Mouse (Mus musculus) kidney, embryonic 14.5 days (tissue): ENCODE measurements at regions not wholly inside any gene's neighbourhood (a gene's known extent, or its start where the extent isn't known, plus 50 kb on each side); places are given as distances from the start of the nearest gene placed in this dataset.

ENCODE experiments used
- ATAC-seq: fragments of 200-750 bp; cut with Nextera tagmentation; 2 replicates; pipeline ENCODE4 v1.8.0; 2017; ENCODE audit warnings: moderate number of reproducible peaks, mild to moderate bottlenecking, moderate TSS enrichment, moderate library complexity; ENCODE audit not compliant: low FRiP score, low TSS enrichment
- H3K27ac ChIP-seq: fragments of 300-500 bp; sonication (generic); 2 replicates; pipeline ENCODE4 v1.5.1; 2014; ENCODE audit warnings: low read depth, mild to moderate bottlenecking, low read length, moderate library complexity, mixed read lengths
- H3K27me3 ChIP-seq: fragments of 300-500 bp; sonication (generic); 2 replicates; pipeline ENCODE4 v1.6.1; 2014; ENCODE audit warnings: mild to moderate bottlenecking, low read length; ENCODE audit not compliant: control insufficient read depth, insufficient read depth
- H3K36me3 ChIP-seq: fragments of 300-500 bp; sonication (generic); 2 replicates; pipeline ENCODE4 v1.6.1; 2014; ENCODE audit warnings: low read length, mixed read lengths; ENCODE audit not compliant: control insufficient read depth, insufficient read depth
- H3K4me1 ChIP-seq: fragments of 300-500 bp; sonication (generic); 2 replicates; pipeline ENCODE4 v1.6.1; 2014; ENCODE audit warnings: low read length, mixed read lengths; ENCODE audit not compliant: control insufficient read depth, insufficient read depth
- H3K4me2 ChIP-seq: fragments of 300-500 bp; sonication (generic); replicated peaks from 2 replicates; pipeline ENCODE4 v1.6.1; 2014; ENCODE audit warnings: low read depth, mild to moderate bottlenecking, low read length
- H3K4me3 ChIP-seq: fragments of 300-500 bp; sonication (generic); 2 replicates; pipeline ENCODE4 v1.5.1; 2014; ENCODE audit warnings: mild to moderate bottlenecking, low read length
- H3K9ac ChIP-seq: fragments of 300-500 bp; sonication (generic); 2 replicates; pipeline ENCODE4 v1.6.1; 2014; ENCODE audit warnings: low read depth, mild to moderate bottlenecking, low read length, moderate library complexity
- H3K9me3 ChIP-seq: fragments of 300-500 bp; sonication (generic); 2 replicates; pipeline ENCODE4 v1.6.1; 2016; ENCODE audit warnings: low read length; ENCODE audit not compliant: control insufficient read depth
- WGBS: fragments of 180-500 bp; shearing (Covaris S2); extraction: QIAGEN DNeasy Blood & Tissue Kit; methylation state at CpG from one replicate; pipeline ENCODE4 v1.1.7; 2014; 5-methylcytosine and 5-hydroxymethylcytosine counted together

- 6% methylated on average over 1 of the region's 1 CpGs for WGBS
- no peak for ATAC-seq
- H3K27me3 ChIP-seq = no peaks in the 10 kb centered on the region
- H3K36me3 ChIP-seq = no peaks in the 10 kb centered on the region
- H3K4me2 ChIP-seq = no peak overlapping the region
- no peak overlapping the region for H3K27ac ChIP-seq
- H3K4me1 ChIP-seq = no peaks in the 10 kb centered on the region
- no peaks in the 10 kb centered on the region for H3K9me3 ChIP-seq
- H3K4me3 ChIP-seq = no peak overlapping the region
- no peak overlapping the region for H3K9ac ChIP-seq
These were observed 284.4 kb upstream of the Pkdcc start for GRCm38 (mm10) chr17:82930738-82931137.

- H3K27me3 ChIP-seq = no peaks in the 10 kb centered on the region
- H3K27ac ChIP-seq = no peak overlapping the region
- H3K4me3 ChIP-seq = no peak overlapping the region
- H3K4me2 ChIP-seq = no peak overlapping the region
- ATAC-seq = no peak
- no peaks in the 10 kb centered on the region for H3K4me1 ChIP-seq
- WGBS = 67% methylated on average over 4 of the region's 4 CpGs
- no peak overlapping the region for H3K9ac ChIP-seq
- no peaks in the 10 kb centered on the region for H3K9me3 ChIP-seq
- H3K36me3 ChIP-seq = no peaks in the 10 kb centered on the region
These were observed 283.6 kb upstream of the Pkdcc start for GRCm38 (mm10) chr17:82931476-82931875.

GRCm38 (mm10) chr17:82936836-82937235 lies 278.3 kb upstream of the Pkdcc start:
- no peak for ATAC-seq
- H3K27me3 ChIP-seq = no peaks in the 10 kb centered on the region
- H3K4me2 ChIP-seq = no peak overlapping the region
- no peaks in the 10 kb centered on the region for H3K9me3 ChIP-seq
- H3K27ac ChIP-seq = no peak overlapping the region
- no peaks in the 10 kb centered on the region for H3K36me3 ChIP-seq
- whole genome bisulfite sequencing = 87% methylated on average over 3 of the region's 3 CpGs
- no peak overlapping the region for H3K4me3 ChIP-seq
- no peaks in the 10 kb centered on the region for H3K4me1 ChIP-seq
- H3K9ac ChIP-seq = no peak overlapping the region

GRCm38 (mm10) chr17:82946083-82946482 lies 269.0 kb upstream of the Pkdcc start:
- H3K36me3 ChIP-seq = no peaks in the 10 kb centered on the region
- no peak overlapping the region for H3K9ac ChIP-seq
- H3K27me3 ChIP-seq = no peaks in the 10 kb centered on the region
- H3K4me2 ChIP-seq = no peak overlapping the region
- H3K27ac ChIP-seq = no peak overlapping the region
- no peak for ATAC-seq
- WGBS = 47% methylated on average over 4 of the region's 4 CpGs
- no peaks in the 10 kb centered on the region for H3K4me1 ChIP-seq
- no peaks in the 10 kb centered on the region for H3K9me3 ChIP-seq
- no peak overlapping the region for H3K4me3 ChIP-seq

- Histone ChIP-seq H3K9ac (no peak overlapping the region), H3K27ac (no peak overlapping the region), H3K4me3 (no peak overlapping the region), H3K4me2 (no peak overlapping the region), H3K27me3 (no peaks in the 10 kb centered on the region), H3K4me1 (no peaks in the 10 kb centered on the region), H3K9me3 (no peaks in the 10 kb centered on the region; the same call in 1 of the 2 replicates), H3K36me3 (no peaks in the 10 kb centered on the region)
- ATAC-seq = no peak
- WGBS = 78% methylated on average over 4 of the region's 4 CpGs
These were observed 265.3 kb upstream of the Pkdcc start for GRCm38 (mm10) chr17:82949794-82950193.

- Histone ChIP-seq H3K27me3 (no peaks in the 10 kb centered on the region), H3K4me1 (no peaks in the 10 kb centered on the region), H3K36me3 (no peaks in the 10 kb centered on the region), H3K27ac (no peak overlapping the region), H3K4me2 (no peak overlapping the region), H3K9ac (no peak overlapping the region), H3K9me3 (no peaks in the 10 kb centered on the region; the same call in 1 of the 2 replicates), H3K4me3 (no peak overlapping the region)
- WGBS = 90% methylated on average over 14 of the region's 14 CpGs
- ATAC-seq = no peak
These were observed 264.8 kb upstream of the Pkdcc start for GRCm38 (mm10) chr17:82950268-82950667.

- Histone ChIP-seq H3K4me3 (no peak overlapping the region), H3K9me3 (no peaks in the 10 kb centered on the region), H3K4me1 (no peaks in the 10 kb centered on the region), H3K4me2 (no peak overlapping the region), H3K9ac (no peak overlapping the region), H3K27ac (no peak overlapping the region), H3K36me3 (no peaks in the 10 kb centered on the region), H3K27me3 (no peaks in the 10 kb centered on the region)
- WGBS = 37% methylated on average over 4 of the region's 4 CpGs
- peak; percentile 66; the same call in 1 of the 2 replicates for ATAC-seq
These were observed 257.7 kb upstream of the Pkdcc start for GRCm38 (mm10) chr17:82957409-82957808.

- Histone ChIP-seq H3K27ac (no peak overlapping the region), H3K9me3 (no peaks in the 10 kb centered on the region), H3K36me3 (no peaks in the 10 kb centered on the region), H3K4me1 (no peaks in the 10 kb centered on the region), H3K4me2 (no peak overlapping the region), H3K27me3 (no peaks in the 10 kb centered on the region), H3K9ac (no peak overlapping the region), H3K4me3 (no peak overlapping the region)
- WGBS = 75% methylated on average over 3 of the region's 3 CpGs
- no peak for ATAC-seq
These were observed 251.7 kb upstream of the Pkdcc start for GRCm38 (mm10) chr17:82963374-82963773.

- no peak overlapping the region for H3K9ac ChIP-seq
- H3K4me3 ChIP-seq = no peak overlapping the region
- H3K36me3 ChIP-seq = no peaks in the 10 kb centered on the region
- no peaks in the 10 kb centered on the region for H3K4me1 ChIP-seq
- no peak overlapping the region for H3K27ac ChIP-seq
- no peak overlapping the region for H3K4me2 ChIP-seq
- 51% methylated on average over 10 of the region's 10 CpGs for WGBS
- H3K9me3 ChIP-seq = no peaks in the 10 kb centered on the region
- ATAC-seq = no peak
- no peaks in the 10 kb centered on the region for H3K27me3 ChIP-seq
These were observed 215.4 kb upstream of the Pkdcc start for GRCm38 (mm10) chr17:82999710-83000109.

GRCm38 (mm10) chr17:83000411-83000810 lies 214.7 kb upstream of the Pkdcc start:
- Histone ChIP-seq H3K27me3 (no peaks in the 10 kb centered on the region), H3K4me3 (no peak overlapping the region), H3K9ac (no peak overlapping the region), H3K36me3 (no peaks in the 10 kb centered on the region), H3K4me1 (no peaks in the 10 kb centered on the region), H3K4me2 (no peak overlapping the region), H3K27ac (no peak overlapping the region), H3K9me3 (no peaks in the 10 kb centered on the region)
- ATAC-seq = peak; percentile 55; the same call in 1 of the 2 replicates
- WGBS = 60% methylated on average over 8 of the region's 8 CpGs
